Mouse (Mus musculus) lung, postnatal 14 days (tissue): ENCODE results near the gene Nr3c2.

Experiments used
- DNase-seq: peaks from one replicate; pipeline ENCODE4 v3.0.0; 2021

Nr3c2 gene

DNA sequence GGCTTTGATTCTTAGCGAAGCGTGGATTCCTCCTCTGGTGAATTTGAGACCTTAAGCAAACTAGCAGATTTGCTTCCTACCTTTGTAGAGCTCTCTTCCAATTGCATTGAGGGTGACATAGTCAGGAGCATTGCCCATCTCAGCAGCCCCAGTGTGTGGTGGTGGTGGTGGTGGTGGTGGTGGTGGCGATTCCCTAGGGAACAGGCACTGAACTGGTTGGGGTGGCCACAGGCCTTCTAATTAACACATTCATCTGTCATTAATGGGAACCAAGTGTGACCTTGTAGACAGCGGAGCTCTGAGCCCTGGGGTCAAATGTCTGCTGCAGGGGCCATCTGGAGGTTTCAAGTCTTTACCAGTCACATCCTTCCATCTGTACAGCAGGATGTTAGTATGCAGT lies 277.1 kb downstream of the Nr3c2 start:
- DNase-seq = no peak

DNA sequence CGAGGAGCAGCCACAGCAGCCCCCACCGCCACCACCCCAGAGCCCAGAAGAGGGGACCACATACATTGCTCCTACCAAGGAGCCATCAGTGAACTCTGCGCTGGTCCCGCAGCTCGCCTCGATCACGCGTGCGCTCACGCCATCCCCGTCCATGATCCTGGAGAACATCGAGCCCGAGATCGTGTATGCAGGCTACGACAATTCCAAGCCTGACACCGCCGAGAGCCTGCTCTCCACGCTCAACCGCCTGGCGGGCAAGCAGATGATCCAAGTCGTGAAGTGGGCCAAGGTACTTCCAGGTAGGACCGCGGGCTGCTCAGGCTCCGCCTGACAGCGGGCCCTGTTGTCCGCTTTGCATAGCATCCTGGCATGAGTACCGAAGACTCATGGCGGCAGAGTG lies 286.6 kb downstream of the Nr3c2 start:
- no peak for DNase-seq

- no peak for DNase-seq
Observed at GRCm38 (mm10) chr8:77186914-77187536, 287.8 kb downstream of the Nr3c2 start.

DNA sequence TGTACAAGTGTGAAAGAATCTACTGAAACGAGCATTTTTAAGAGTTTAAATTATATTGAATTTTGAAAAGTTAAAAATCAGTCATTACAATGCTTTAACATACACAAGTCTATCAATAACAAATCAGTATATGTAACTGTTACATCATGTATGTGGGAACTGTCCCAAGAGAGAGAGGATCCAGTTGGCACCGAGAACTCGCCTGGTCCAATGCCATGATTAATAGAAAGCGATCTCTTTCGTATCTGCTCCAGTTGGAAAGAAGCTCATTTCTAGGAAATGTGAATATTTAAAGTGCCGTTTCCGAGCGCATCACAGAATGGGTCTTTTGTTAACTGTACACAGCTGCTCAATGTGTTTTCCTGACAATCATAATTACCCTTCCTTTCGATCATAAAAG lies 288.5 kb downstream of the Nr3c2 start:
- no peak for DNase-seq

GRCm38 (mm10) chr8:77188298-77188697 lies 289.1 kb downstream of the Nr3c2 start:
- DNase-seq = no peak

DNA sequence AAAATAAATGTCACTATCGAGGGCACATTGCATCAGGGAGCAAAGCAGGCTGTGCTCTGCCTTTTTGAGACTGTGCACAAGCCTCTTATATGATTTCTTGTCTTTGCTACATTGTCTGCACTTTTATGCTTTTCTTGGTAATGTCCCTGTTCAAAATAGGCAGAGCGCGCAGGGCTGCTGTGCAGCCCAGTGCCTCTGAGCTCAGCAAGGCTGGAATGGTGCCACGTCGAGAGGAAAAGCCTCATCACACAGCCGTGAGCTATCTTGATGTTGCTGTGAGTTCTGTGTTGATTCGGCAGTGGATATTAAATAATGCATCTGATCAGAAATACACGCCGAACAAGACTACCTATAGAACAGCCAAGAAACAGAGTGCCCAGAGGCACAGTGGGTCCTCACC lies 290.1 kb downstream of the Nr3c2 start:
- DNase-seq = no peak

GRCm38 (mm10) chr8:77190393-77190792 lies 291.2 kb downstream of the Nr3c2 start:
- DNase-seq = no peak

DNA sequence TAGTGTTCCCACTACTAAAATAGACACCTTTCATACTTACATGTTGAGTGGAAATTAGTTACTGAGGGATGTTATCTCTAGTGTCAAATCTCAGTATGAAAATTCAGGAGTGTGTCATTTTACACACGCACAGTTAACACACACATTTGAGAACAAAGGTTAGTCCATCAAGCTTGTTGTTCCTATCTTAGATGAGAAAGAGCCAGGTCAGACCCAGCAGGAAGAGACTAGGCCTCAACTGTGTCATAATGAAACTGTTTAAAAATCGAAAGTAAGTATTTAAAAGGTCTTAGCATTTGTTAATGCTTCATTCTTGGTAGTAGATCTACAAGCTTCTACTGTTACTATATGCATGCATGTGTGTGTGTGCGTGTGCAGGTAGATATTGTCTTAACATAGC lies 310.1 kb downstream of the Nr3c2 start:
- no peak for DNase-seq

GRCm38 (mm10) chr8:77213893-77214464 lies 314.7 kb downstream of the Nr3c2 start:
- no peak for DNase-seq

DNA sequence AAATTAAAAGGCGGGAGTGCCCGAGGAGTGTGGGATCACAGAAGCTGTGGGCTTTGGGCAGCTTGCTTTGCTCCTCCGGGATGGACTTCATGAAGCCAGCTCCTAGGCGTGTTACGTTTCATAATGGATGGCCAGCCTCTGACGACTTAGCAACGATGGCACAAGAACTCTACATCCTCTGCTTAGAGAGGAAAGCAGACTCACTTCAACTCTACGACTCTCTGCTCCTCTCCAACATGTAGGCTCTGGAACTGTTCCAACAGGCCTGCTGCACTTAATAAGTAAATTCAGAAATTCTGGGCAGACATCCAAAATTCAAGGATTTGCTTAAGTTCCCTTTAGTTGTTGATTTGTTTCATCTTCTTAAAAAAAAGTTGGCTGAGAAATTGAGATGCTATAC lies 315.4 kb downstream of the Nr3c2 start:
- DNase-seq = peak; percentile 57

GRCm38 (mm10) chr8:77215191-77215590 lies 315.9 kb downstream of the Nr3c2 start:
- no peak for DNase-seq

DNA sequence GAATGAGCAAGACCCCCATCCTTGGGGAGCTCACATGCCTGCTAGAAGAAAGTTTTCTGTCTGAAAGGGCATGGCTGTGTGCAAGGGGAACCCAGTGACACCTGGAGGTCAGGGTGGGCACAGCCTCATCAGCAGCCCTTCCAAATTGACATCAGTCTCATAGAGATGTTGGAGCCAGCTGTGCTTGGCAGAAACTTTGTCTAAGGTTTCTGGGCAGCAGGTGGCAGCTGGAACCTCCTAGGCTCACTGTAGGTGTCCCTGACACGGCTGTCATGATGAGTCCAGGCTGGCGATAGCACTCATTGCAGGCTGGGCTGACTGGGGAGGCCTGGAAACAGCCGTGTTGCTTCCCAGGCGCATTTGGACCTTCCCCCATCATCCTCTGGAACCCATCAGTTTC lies 323.9 kb downstream of the Nr3c2 start:
- no peak for DNase-seq

- DNase-seq = peak; percentile 68
Observed at GRCm38 (mm10) chr8:77227742-77228141, 328.5 kb downstream of the Nr3c2 start.

DNA sequence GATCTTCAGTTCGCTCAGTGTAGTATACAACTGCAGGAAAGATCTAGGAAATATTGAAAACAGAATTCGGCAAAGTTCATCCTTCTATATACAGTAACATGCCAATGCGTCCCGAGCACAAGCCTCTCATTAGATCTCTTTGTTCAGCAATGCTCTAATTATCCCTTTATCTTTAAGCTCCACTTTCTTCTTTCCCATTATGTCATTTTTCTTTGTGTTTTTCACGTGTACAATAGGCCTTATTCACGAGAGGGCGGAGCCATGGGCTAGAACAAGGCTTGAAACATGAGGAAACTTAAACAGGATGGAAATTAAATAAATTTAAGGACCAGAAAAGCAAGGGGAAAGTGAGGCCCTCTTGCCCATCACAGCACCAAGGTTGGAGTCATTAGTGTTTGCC lies 329.4 kb downstream of the Nr3c2 start:
- no peak for DNase-seq

- DNase-seq = no peak
Observed at GRCm38 (mm10) chr8:77231211-77231610, 332.0 kb downstream of the Nr3c2 start.

GRCm38 (mm10) chr8:77231834-77232233 lies 332.6 kb downstream of the Nr3c2 start:
- no peak for DNase-seq

- no peak for DNase-seq
Observed at GRCm38 (mm10) chr8:77232411-77232810, 333.2 kb downstream of the Nr3c2 start.

DNA sequence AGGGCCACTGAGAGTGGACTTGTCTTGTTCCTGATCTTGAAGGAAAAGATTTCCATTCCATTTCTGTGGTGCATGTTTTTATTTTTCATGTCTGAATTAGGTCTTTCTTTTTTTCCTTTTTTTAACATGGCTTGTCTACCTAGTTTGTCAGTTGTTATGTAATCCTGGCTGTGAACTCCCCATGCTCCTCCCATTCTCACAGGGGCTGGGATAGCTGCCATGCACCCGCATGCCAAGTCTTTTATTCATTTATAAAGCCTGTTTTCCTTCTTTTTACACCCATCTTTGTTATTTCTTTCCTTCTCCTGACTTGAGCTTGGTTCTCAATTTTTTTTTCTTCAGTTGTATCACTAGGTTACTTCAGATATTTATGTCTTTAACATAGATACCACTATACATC lies 337.5 kb downstream of the Nr3c2 start:
- peak; percentile 31 for DNase-seq

- DNase-seq = no peak
Observed at GRCm38 (mm10) chr8:77239462-77239861, 340.2 kb downstream of the Nr3c2 start.

- no peak for DNase-seq
Observed at GRCm38 (mm10) chr8:77241381-77241780, 342.1 kb downstream of the Nr3c2 start.

DNA sequence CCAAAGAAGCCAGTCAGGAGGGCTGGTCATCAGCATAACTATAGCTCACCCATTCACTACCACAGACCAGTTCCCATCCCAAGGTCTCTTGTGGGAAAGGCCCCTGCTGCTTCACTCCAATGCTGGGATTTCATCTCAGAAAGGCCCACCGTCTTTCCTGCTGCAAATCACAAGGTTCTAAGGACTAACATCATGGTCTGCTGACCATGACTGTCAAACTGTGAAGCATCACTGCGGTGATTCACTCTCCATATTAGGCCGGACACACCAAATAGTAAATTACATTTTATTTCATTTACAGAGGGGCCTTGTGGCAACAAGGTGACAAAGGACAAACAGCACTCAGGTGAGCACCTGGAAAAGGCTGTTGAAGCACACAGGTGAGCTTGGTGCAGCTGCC lies 350.9 kb downstream of the Nr3c2 start:
- no peak for DNase-seq

- DNase-seq = no peak
Observed at GRCm38 (mm10) chr8:77251134-77251533, 351.9 kb downstream of the Nr3c2 start.

- no peak for DNase-seq
Observed at GRCm38 (mm10) chr8:77254466-77254865, 355.2 kb downstream of the Nr3c2 start.

- no peak for DNase-seq
Observed at GRCm38 (mm10) chr8:77256450-77257084, 357.3 kb downstream of the Nr3c2 start.

DNA sequence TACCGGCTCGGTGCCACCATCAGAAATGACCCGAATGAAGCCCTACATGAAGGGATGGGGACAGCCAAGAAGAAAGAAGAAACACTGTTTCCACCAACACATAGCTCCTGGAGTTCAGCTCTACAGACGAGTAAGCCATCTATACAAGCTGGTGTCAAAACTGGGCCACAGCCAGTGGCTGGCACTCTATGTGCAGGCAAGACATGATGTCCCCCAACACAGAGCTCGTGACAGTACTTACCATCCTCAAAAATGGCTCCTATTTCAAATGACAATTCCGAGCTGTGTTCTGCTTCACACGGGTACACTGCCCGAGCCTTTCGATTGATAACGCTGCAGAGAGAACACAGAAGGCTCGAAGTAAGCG lies 357.8 kb downstream of the Nr3c2 start:
- DNase-seq = no peak
